9 mouse cellular contexts compared by ENCODE assay signal in the genomic region with DNA sequence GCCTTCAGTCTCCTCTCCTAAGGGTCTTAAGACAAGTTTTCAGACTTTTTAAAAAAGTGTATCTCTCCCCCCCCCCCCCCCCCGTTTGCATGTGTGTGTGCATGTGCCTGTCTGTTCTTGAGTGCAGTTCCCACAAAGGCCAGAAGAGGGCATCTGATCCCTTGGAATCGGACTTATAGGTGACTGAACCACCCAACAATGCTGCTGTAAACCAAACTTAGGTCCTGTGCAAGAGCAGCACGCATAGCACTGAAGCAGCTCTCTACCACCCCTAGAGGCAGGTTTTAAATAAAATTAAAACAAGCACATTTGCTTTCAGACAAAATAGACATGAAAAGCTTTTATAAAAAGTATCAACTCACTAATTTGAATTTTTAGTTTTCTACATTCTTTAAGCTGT. TPM values are rescaled to one million over a fixed set of nuclear protein-coding genes. Genes with fewer than 3 reads are reported as not detected.
DNase-seq lines count a peak whose midpoint lies in the region; ATAC-seq and TF ChIP-seq lines count a peak whose summit lies in the region.
"Had no signal": no experiment of that assay in that cellular context is flagged by ENCODE, and none has a peak within 500 bp of the region (broad histone marks: within the 10 kb centered on the region; RNA-seq: fewer than 3 reads in every experiment).

No protein-coding gene starts in this region.

- no peak for TF ChIP-seq POLR2A in kidney, adult 2 months (IDR thresholded peaks at IDR 0.05; ENCODE audit: low read depth, low read length)

- DNase-seq in gastrocnemius, adult 18-20 months (ENCODE audit: low spot score), result peak; percentile 24
- DNase-seq in gastrocnemius, postnatal 25 days, result no peak
- DNase-seq in right cerebral cortex, postnatal 10 days (ENCODE audit: low spot score in 2 of 2), result peak; percentile 51 to 54
- no peak for DNase-seq in right cerebral cortex, adult 18-20 months
- DNase-seq in c-Kit-positive CD71-positive TER-119-positive erythroid progenitor cells, embryonic 14.5 days (ENCODE audit: low spot score), result peak; percentile 15
- DNase-seq in kidney, adult 2 months, result peak; percentile 68
- DNase-seq in spleen, adult 12 weeks (ENCODE audit: low spot score), result no peak

- no peaks in the 10 kb centered on the region for H3K27me3 ChIP-seq in kidney, adult 2 months (replicated peaks; ENCODE audit: control insufficient read depth, insufficient read depth, low read length)
- H3K27me3 ChIP-seq: hindbrain, embryonic 15.5 days had no signal

- TF ChIP-seq CTCF in kidney, adult 2 months (conservative IDR thresholded peaks at IDR 0.05; ENCODE audit: insufficient read depth, insufficient read length, low read depth, low read length), result peak; percentile 58

- ATAC-seq in megakaryocyte progenitor cell, adult 5-6 weeks (replicated peaks; ENCODE audit: poor library complexity), result peak; percentile 87

- no peaks in the 10 kb centered on the region for H3K36me3 ChIP-seq in kidney, adult 2 months (ENCODE audit: control insufficient read depth, insufficient read depth, low read length)
- H3K36me3 ChIP-seq: hindbrain, embryonic 15.5 days had no signal

- peaks cover 3% of the 10 kb centered on the region for H3K4me1 ChIP-seq in kidney, adult 2 months (ENCODE audit: control insufficient read depth, insufficient read depth, low read length)

- H3K4me3 ChIP-seq in kidney, adult 2 months (ENCODE audit: insufficient read depth, low read depth, low read length), result no peak overlapping the region
- H3K4me3 ChIP-seq: hindbrain, embryonic 15.5 days had no signal

- WGBS in kidney, adult 2 months, result 24% methylated on average over 3 of the region's 3 CpGs

- H3K27ac ChIP-seq in kidney, adult 2 months (ENCODE audit: insufficient read depth, low read depth, low read length), result no peak overlapping the region
- H3K27ac ChIP-seq: hindbrain, embryonic 15.5 days had no signal

RNA-seq across cellular contexts. Expression of gene Daam2, which starts 33.9 kb away (rescaled TPM):
- 1 to 10 TPM; 3.6 to 4.0 TPM for total RNA-seq in gastrocnemius, adult 18-20 months (2021)
- 1 to 10 TPM; 4.9 to 5.0 TPM for total RNA-seq in gastrocnemius, postnatal 25 days (2021)
- 13.2 and 13.5 TPM in 2 replicates for polyA plus RNA-seq in kidney, adult 2 months (2012; rRNA removed)
- total RNA-seq in megakaryocyte progenitor cell, adult 5-6 weeks (2015), result not detected in 2 replicates
- total RNA-seq in megakaryocyte progenitor cell, adult 5-6 weeks (2017), result not detected in 2 replicates

Comparison
In these comparisons a context has a peak if more than half of its experiments do, and no peak if none do; other contexts are left out.
1. DNase-seq: peak in gastrocnemius, adult 18-20 months (single experiment), right cerebral cortex, postnatal 10 days (2 of 2), c-Kit-positive CD71-positive TER-119-positive erythroid progenitor cells, embryonic 14.5 days (single experiment) and kidney, adult 2 months (single experiment); none in gastrocnemius, postnatal 25 days (single experiment), right cerebral cortex, adult 18-20 months (single experiment) and spleen, adult 12 weeks (single experiment).
2. RNA of gene Daam2, which starts 33.9 kb away (total RNA-seq): 4.9 to 5.0 TPM in gastrocnemius, postnatal 25 days and 3.6 to 4.0 TPM in gastrocnemius, adult 18-20 months; not detected in megakaryocyte progenitor cell, adult 5-6 weeks; every median in the first group is over 4 times any median in the second.